Mouse (Mus musculus): ENCODE measurements around the gene Exoc6b. TPM values are rescaled to one million over a fixed set of nuclear protein-coding genes. Genes with fewer than 3 reads are reported as not detected.

The Exoc6b gene
- polyA plus RNA-seq, 1 experiment from 2014 or later = 31.2 TPM

DNA sequence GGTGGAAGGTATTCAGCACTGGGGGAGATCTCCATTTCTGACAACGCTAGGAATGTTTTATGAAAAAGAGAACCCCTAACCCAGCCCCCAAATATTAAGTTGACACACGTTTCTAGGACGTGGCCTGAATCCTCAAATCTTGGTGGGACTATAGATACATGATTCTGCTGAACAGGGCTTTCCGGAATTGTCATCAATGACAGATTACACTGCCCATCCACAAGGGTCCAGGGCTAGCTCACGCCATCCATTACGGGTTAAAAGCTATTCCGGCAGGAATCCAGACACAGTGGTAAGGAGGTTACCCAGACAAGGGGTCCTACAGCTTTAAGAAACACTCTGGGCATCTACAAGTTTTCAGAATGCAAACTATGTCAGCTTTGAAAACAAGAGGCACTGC is 323.7 kb downstream of the Exoc6b start:
- H3K4me1 ChIP-seq (ENCODE audit: control insufficient read depth, insufficient read depth, low read length) = no peaks in the 10 kb centered on the region
- H3K9me3 ChIP-seq (replicated peaks; ENCODE audit: control insufficient read depth, low read length) = no peaks in the 10 kb centered on the region
- 81% methylated on average over 7 of the region's 7 CpGs for WGBS

DNA sequence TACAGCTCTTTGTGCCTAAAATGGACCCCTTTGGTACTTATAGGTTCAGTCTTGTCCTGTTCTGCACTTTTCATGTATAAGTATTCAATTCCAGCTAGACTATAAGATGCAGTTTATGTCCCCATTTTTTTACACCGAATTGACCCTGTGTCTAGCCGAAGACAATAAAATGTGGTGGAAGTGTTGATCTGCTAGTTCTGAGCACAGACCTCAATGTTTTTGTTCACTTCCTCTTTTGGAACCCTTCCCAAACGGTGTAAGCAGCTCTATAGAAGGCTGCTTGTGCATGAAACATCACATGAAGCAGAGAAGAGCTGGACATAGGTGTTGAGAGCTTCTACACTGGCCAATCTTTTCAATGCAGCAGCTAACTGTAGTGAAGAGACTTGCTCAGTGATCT is 327.1 kb downstream of the Exoc6b start:
- no peak overlapping the region for H3K4me2 ChIP-seq (ENCODE audit: low read depth, low read length)
- WGBS = 73% methylated on average over 3 of the region's 3 CpGs

More for the DNA sequence above, 323.7 kb downstream of the Exoc6b start:
- H3K27me3 ChIP-seq (ENCODE audit: control insufficient read depth, insufficient read depth, low read length) = no peaks in the 10 kb centered on the region
- ATAC-seq (ENCODE audit: insufficient read depth, low FRiP score) = no peak
- no peak overlapping the region for H3K9ac ChIP-seq (ENCODE audit: low read length)
- H3K36me3 ChIP-seq (ENCODE audit: control insufficient read depth, insufficient read depth, low read length) = no peaks in the 10 kb centered on the region
- H3K4me2 ChIP-seq (ENCODE audit: low read depth, low read length) = no peak overlapping the region
- H3K27ac ChIP-seq (ENCODE audit: low read length) = no peak overlapping the region
- no peak overlapping the region for H3K4me3 ChIP-seq (replicated peaks; ENCODE audit: low read length)

DNA sequence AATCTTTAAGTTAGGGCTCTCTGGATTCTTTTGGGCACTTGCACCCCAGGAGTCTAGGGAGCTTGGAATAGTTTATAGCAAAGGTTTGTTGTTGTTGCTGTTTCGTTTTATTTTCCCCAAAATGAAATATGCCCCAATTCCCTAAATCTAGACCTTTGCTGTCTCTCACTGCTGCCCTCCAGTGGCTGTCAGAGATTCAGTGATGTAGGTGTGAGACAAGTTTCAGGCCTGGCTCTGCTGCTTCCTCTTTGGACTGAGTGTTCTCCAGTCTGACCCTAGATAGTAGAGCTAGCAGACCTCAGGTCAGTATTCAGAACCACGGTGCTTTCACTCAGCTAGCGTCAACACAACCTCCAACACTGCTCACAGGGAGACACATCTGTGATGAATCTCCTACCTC is 332.4 kb downstream of the Exoc6b start:
- H3K36me3 ChIP-seq (ENCODE audit: control insufficient read depth, insufficient read depth, low read length) = no peaks in the 10 kb centered on the region
- 59% methylated on average over 3 of the region's 3 CpGs for WGBS
- no peaks in the 10 kb centered on the region for H3K9me3 ChIP-seq (replicated peaks; ENCODE audit: control insufficient read depth, low read length)
- no peaks in the 10 kb centered on the region for H3K4me1 ChIP-seq (ENCODE audit: control insufficient read depth, insufficient read depth, low read length)
- H3K4me2 ChIP-seq (ENCODE audit: low read depth, low read length) = no peak overlapping the region
- H3K27me3 ChIP-seq (ENCODE audit: control insufficient read depth, insufficient read depth, low read length) = no peaks in the 10 kb centered on the region
- no peak overlapping the region for H3K9ac ChIP-seq (ENCODE audit: low read length)
- H3K4me3 ChIP-seq (replicated peaks; ENCODE audit: low read length) = no peak overlapping the region
- H3K27ac ChIP-seq (ENCODE audit: low read length) = no peak overlapping the region
- ATAC-seq (ENCODE audit: insufficient read depth, low FRiP score) = no peak

More for the DNA sequence above, 327.1 kb downstream of the Exoc6b start:
- H3K4me3 ChIP-seq (replicated peaks; ENCODE audit: low read length) = no peak overlapping the region
- H3K27me3 ChIP-seq (ENCODE audit: control insufficient read depth, insufficient read depth, low read length) = no peaks in the 10 kb centered on the region
- no peak overlapping the region for H3K9ac ChIP-seq (ENCODE audit: low read length)
- H3K27ac ChIP-seq (ENCODE audit: low read length) = no peak overlapping the region
- no peaks in the 10 kb centered on the region for H3K4me1 ChIP-seq (ENCODE audit: control insufficient read depth, insufficient read depth, low read length)
- no peak for ATAC-seq (ENCODE audit: insufficient read depth, low FRiP score)
- no peaks in the 10 kb centered on the region for H3K9me3 ChIP-seq (replicated peaks; ENCODE audit: control insufficient read depth, low read length)
- no peaks in the 10 kb centered on the region for H3K36me3 ChIP-seq (ENCODE audit: control insufficient read depth, insufficient read depth, low read length)

DNA sequence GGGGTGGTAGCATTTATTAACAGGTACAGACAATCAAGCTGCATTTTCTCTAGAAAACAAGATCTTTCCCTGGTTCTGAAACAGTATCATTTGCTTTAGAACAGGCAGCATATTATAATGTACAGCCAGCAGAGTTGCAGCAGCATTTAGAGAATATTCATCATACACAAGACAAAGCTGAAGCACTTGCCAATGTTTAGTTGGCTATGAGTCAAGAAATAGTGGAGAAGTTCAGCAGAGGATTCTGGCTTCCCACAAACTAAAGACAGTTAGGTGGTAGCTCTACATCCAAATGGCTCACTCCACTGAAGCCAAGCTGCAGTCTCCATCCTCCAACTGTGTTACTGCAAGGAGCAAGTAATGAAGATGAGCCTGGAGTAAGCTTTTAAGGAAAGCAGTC is 342.4 kb downstream of the Exoc6b start:
- H3K9me3 ChIP-seq (replicated peaks; ENCODE audit: control insufficient read depth, low read length) = no peaks in the 10 kb centered on the region
- ATAC-seq (ENCODE audit: insufficient read depth, low FRiP score) = no peak
- H3K27me3 ChIP-seq (ENCODE audit: control insufficient read depth, insufficient read depth, low read length) = no peaks in the 10 kb centered on the region
- 0 out of 2 replicates have a peak, but pooled peaks cover 3% of the 10 kb centered on the region for H3K4me1 ChIP-seq (ENCODE audit: control insufficient read depth, insufficient read depth, low read length)
- no peak overlapping the region for H3K9ac ChIP-seq (ENCODE audit: low read length)
- H3K4me3 ChIP-seq (replicated peaks; ENCODE audit: low read length) = no peak overlapping the region
- no peaks in the 10 kb centered on the region for H3K36me3 ChIP-seq (ENCODE audit: control insufficient read depth, insufficient read depth, low read length)
- no peak overlapping the region for H3K27ac ChIP-seq (ENCODE audit: low read length)
- H3K4me2 ChIP-seq (ENCODE audit: low read depth, low read length) = no peak overlapping the region

DNA sequence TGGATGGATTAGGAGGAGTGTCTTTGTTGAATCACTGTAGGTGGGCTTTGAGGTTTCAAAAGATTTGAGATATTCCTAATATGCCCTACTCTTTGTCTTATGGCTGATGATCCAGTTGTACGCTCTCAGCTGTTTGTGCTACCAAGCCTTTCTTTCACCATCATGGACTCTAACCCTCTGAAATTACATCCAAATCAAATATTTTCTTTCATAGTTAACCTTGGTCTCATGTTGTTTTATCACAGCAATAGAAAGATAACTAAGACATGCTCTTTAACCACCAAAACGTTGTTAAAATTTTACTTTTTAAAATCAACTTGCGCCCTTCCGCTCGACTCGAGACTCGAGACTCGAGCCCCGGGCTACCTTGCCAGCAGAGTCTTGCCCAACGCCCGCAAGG is 356.1 kb downstream of the Exoc6b start:
- Histone ChIP-seq H3K4me3 (replicated peaks; ENCODE audit: low read length) (no peak overlapping the region), H3K9me3 (replicated peaks; ENCODE audit: control insufficient read depth, low read length) (no peaks in the 10 kb centered on the region), H3K27me3 (ENCODE audit: control insufficient read depth, insufficient read depth, low read length) (no peaks in the 10 kb centered on the region), H3K9ac (ENCODE audit: low read length) (no peak overlapping the region), H3K27ac (ENCODE audit: low read length) (no peak overlapping the region), H3K4me2 (ENCODE audit: low read depth, low read length) (no peak overlapping the region), H3K4me1 (ENCODE audit: control insufficient read depth, insufficient read depth, low read length) (no peaks in the 10 kb centered on the region), H3K36me3 (ENCODE audit: control insufficient read depth, insufficient read depth, low read length) (no peaks in the 10 kb centered on the region)
- no peak for ATAC-seq (ENCODE audit: insufficient read depth, low FRiP score)
- WGBS = 90% methylated on average over 11 of the region's 11 CpGs

DNA sequence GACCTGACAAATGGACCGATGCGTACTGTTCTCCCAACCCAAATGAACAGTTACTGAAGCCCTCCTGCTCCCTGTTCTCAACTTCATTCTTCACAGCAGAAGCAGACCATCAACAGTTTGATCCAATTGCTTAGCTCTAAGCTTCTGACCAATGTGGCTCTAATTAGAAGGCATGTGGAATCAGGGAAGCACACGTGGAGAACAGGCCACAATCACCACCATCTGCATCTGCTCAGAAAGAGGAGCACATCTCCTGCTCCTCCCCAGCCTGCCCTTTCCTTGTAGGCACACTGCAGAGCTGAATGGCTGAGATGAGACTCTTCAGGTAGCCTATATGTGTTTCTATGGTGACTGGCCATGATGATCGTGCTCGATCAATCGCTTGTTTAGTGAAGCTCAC is 358.5 kb downstream of the Exoc6b start:
- Histone ChIP-seq H3K36me3 (ENCODE audit: control insufficient read depth, insufficient read depth, low read length) (no peaks in the 10 kb centered on the region), H3K4me2 (ENCODE audit: low read depth, low read length) (no peak overlapping the region), H3K9ac (ENCODE audit: low read length) (no peak overlapping the region), H3K4me3 (replicated peaks; ENCODE audit: low read length) (no peak overlapping the region), H3K27me3 (ENCODE audit: control insufficient read depth, insufficient read depth, low read length) (no peaks in the 10 kb centered on the region), H3K9me3 (replicated peaks; ENCODE audit: control insufficient read depth, low read length) (no peaks in the 10 kb centered on the region), H3K4me1 (ENCODE audit: control insufficient read depth, insufficient read depth, low read length) (no peaks in the 10 kb centered on the region), H3K27ac (ENCODE audit: low read length) (no peak overlapping the region)
- ATAC-seq (ENCODE audit: insufficient read depth, low FRiP score) = no peak
- WGBS = 72% methylated on average over 6 of the region's 6 CpGs

DNA sequence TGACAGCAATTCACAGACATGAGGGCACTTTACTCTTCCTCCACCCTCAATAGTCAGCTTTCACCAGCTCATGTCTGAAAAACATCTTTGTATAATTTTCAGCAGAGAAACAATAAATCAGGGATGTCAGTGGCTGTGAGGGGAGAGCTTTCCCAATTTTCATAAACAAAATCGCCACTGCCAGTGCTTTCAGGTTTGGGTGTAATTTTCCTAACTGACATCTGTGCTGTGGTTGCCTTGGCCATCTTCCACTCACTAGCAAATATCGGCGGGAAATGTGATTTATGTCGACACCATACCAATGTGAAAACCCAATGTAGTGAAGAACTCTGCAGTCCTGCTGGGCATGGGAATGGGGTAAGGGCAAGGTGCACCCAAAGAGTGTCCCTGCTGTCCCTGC is 360.7 kb downstream of the Exoc6b start:
- no peak overlapping the region for H3K9ac ChIP-seq (ENCODE audit: low read length)
- no peak for ATAC-seq (ENCODE audit: insufficient read depth, low FRiP score)
- no peak overlapping the region for H3K27ac ChIP-seq (ENCODE audit: low read length)
- 49% methylated on average over 4 of the region's 4 CpGs for WGBS
- H3K36me3 ChIP-seq (ENCODE audit: control insufficient read depth, insufficient read depth, low read length) = no peaks in the 10 kb centered on the region
- no peaks in the 10 kb centered on the region for H3K4me1 ChIP-seq (ENCODE audit: control insufficient read depth, insufficient read depth, low read length)
- H3K4me2 ChIP-seq (ENCODE audit: low read depth, low read length) = no peak overlapping the region
- no peaks in the 10 kb centered on the region for H3K9me3 ChIP-seq (replicated peaks; ENCODE audit: control insufficient read depth, low read length)
- H3K4me3 ChIP-seq (replicated peaks; ENCODE audit: low read length) = no peak overlapping the region
- H3K27me3 ChIP-seq (ENCODE audit: control insufficient read depth, insufficient read depth, low read length) = no peaks in the 10 kb centered on the region

DNA sequence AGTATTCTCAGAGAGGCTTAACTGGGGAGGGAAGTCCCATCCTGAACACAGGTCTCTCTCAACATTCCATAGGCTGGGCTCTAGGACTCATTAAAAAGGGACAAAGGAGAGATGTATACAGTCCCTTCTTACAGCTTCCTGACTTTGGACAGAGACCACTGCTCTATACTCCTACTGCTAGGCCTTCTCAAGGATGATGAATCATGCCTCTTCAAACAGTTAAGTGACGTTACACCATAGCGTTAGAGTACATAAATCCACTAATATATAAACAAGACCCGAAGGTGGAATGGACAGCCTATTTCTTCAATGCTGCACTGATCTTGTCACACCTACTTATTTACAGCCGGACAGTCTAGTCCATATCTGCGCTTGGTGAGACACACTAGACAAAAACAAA is 369.7 kb downstream of the Exoc6b start:
- Histone ChIP-seq H3K27me3 (ENCODE audit: control insufficient read depth, insufficient read depth, low read length) (no peaks in the 10 kb centered on the region), H3K4me2 (ENCODE audit: low read depth, low read length) (no peak overlapping the region), H3K9ac (ENCODE audit: low read length) (no peak overlapping the region), H3K27ac (ENCODE audit: low read length) (no peak overlapping the region), H3K9me3 (replicated peaks; ENCODE audit: control insufficient read depth, low read length) (no peaks in the 10 kb centered on the region), H3K4me1 (ENCODE audit: control insufficient read depth, insufficient read depth, low read length) (peaks cover 22% of the 10 kb centered on the region), H3K36me3 (ENCODE audit: control insufficient read depth, insufficient read depth, low read length) (no peaks in the 10 kb centered on the region), H3K4me3 (replicated peaks; ENCODE audit: low read length) (no peak overlapping the region)
- ATAC-seq (ENCODE audit: insufficient read depth, low FRiP score) = no peak
- WGBS = 37% methylated on average over 5 of the region's 5 CpGs

DNA sequence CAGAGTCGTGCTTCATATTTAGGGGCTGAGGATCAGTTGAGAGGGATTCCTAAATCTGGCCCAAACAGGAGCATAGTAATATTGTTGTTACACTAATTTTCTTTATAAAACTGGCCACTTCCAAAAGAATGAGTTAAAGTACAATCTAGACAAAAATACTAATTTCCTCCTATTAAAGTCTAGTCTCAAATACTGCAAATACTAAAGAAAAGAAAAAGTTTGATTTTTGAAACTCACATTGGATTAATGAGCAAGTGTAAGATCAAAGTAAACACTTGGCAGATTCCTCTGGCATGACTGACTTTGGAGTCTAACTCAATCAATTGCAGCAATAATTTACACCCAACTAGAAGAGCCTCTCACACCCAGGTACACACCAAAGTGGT is 371.0 kb downstream of the Exoc6b start:
- Histone ChIP-seq H3K36me3 (ENCODE audit: control insufficient read depth, insufficient read depth, low read length) (no peaks in the 10 kb centered on the region), H3K4me3 (replicated peaks; ENCODE audit: low read length) (no peak overlapping the region), H3K27ac (ENCODE audit: low read length) (peak overlapping the region; percentile 72), H3K9me3 (replicated peaks; ENCODE audit: control insufficient read depth, low read length) (no peaks in the 10 kb centered on the region), H3K27me3 (ENCODE audit: control insufficient read depth, insufficient read depth, low read length) (no peaks in the 10 kb centered on the region), H3K9ac (ENCODE audit: low read length) (no peak overlapping the region), H3K4me2 (ENCODE audit: low read depth, low read length) (no peak overlapping the region), H3K4me1 (ENCODE audit: control insufficient read depth, insufficient read depth, low read length) (peaks cover 22% of the 10 kb centered on the region)
- no peak for ATAC-seq (ENCODE audit: insufficient read depth, low FRiP score)
- WGBS = 8% methylated on average over 1 of the region's 1 CpGs

All from stomach, embryonic 16.5 days (tissue).